Mouse (Mus musculus) layer of hippocampus, postnatal 10 days (tissue): ENCODE results near the gene St6galnac4. TPM values are rescaled to one million over a fixed set of nuclear protein-coding genes. Genes with fewer than 3 reads are reported as not detected.

Experiments
- DNase-seq, 2 experiments: peaks; one replicate each; pipeline ENCODE4 v3.0.0; 2021; ENCODE audit warnings: low spot score in 2 of 2
- total RNA-seq, 2 experiments: library from RNA; stranded (reverse); gene quantifications; 2 replicates each; pipeline ENCODE4 v1.2.3; 2021

The St6galnac4 gene
- total RNA-seq, 2 experiments from 2014 or later, result 41.9 to 47.1 TPM

- peak; percentile 84 to 88 for DNase-seq
Measured at GRCm38 (mm10) chr2:32570698-32571494, 16.0 kb upstream of the St6galnac4 start, which contains the start of gene Dpm2. Gene Dpm2 (plus strand): TSS chr2:32570858.

GRCm38 (mm10) chr2:32572196-32572595 is 14.7 kb upstream of the St6galnac4 start:
- DNase-seq, result no peak

- no peak for DNase-seq
Measured at GRCm38 (mm10) chr2:32574497-32574896, 12.4 kb upstream of the St6galnac4 start, which contains the start of gene Pip5kl1. Gene Pip5kl1 (plus strand): TSS chr2:32574797.

GRCm38 (mm10) chr2:32574901-32575585 is 11.9 kb upstream of the St6galnac4 start:
- DNase-seq, result peak; percentile 73 to 79

- peak; percentile 62 to 70 for DNase-seq
Measured at GRCm38 (mm10) chr2:32575586-32576160, 11.2 kb upstream of the St6galnac4 start, which contains the start of gene 9430097D07Rik. Gene 9430097D07Rik (minus strand): TSS chr2:32575684.

- no peak for DNase-seq
Measured at GRCm38 (mm10) chr2:32576532-32576931, 10.4 kb upstream of the St6galnac4 start.

GRCm38 (mm10) chr2:32578146-32579046 is 8.5 kb upstream of the St6galnac4 start:
- DNase-seq, result no peak

GRCm38 (mm10) chr2:32581450-32582095 is 5.3 kb upstream of the St6galnac4 start:
- DNase-seq, result peak; percentile 69 to 75

GRCm38 (mm10) chr2:32582830-32583799 is 3.8 kb upstream of the St6galnac4 start:
- DNase-seq, result peak; percentile 85 to 86

- DNase-seq, result no peak
Measured at GRCm38 (mm10) chr2:32585149-32585714, 1.7 kb upstream of the St6galnac4 start.

GRCm38 (mm10) chr2:32587731-32588321 is 931 bp downstream of the St6galnac4 start:
- no peak for DNase-seq

- peak in 1 of 2 experiments; percentile 45 for DNase-seq
Measured at GRCm38 (mm10) chr2:32589213-32589795, 2.4 kb downstream of the St6galnac4 start.

- DNase-seq, result no peak
Measured at GRCm38 (mm10) chr2:32590224-32590623, 3.3 kb downstream of the St6galnac4 start.

GRCm38 (mm10) chr2:32591249-32591648 is 4.4 kb downstream of the St6galnac4 start:
- no peak for DNase-seq

- no peak for DNase-seq
Measured at GRCm38 (mm10) chr2:32596725-32597124, 9.8 kb downstream of the St6galnac4 start.

GRCm38 (mm10) chr2:32597248-32597647 is 10.4 kb downstream of the St6galnac4 start:
- DNase-seq, result no peak

- no peak for DNase-seq
Measured at GRCm38 (mm10) chr2:32597699-32598098, 10.8 kb downstream of the St6galnac4 start.

- DNase-seq, result no peak
Measured at GRCm38 (mm10) chr2:32598506-32598905, 11.6 kb downstream of the St6galnac4 start.
